Mouse (Mus musculus) forebrain, embryonic 13.5 days (tissue): ENCODE measurements around the gene Myo5a. TPM values are rescaled to one million over a fixed set of nuclear protein-coding genes. Genes with fewer than 3 reads are reported as not detected.

Source experiments
- ATAC-seq: fragments of 200-750 bp; cut with Nextera tagmentation; 2 replicates; pipeline ENCODE4 v1.8.0; 2017
- H3K27ac ChIP-seq: fragments of 300-500 bp; sonication (generic); 2 replicates; pipeline ENCODE4 v1.5.1; 2015; ENCODE audit warnings: inconsistent platforms, mild to moderate bottlenecking, moderate library complexity
- H3K27me3 ChIP-seq: fragments of 300-500 bp; sonication (generic); 2 replicates; pipeline ENCODE4 v1.6.1; 2015; ENCODE audit warnings: mild to moderate bottlenecking, inconsistent platforms
- H3K36me3 ChIP-seq: fragments of 300-500 bp; sonication (generic); 2 replicates; pipeline ENCODE4 v1.6.1; 2015; ENCODE audit warnings: mild to moderate bottlenecking, inconsistent platforms; ENCODE audit not compliant: poor library complexity, severe bottlenecking
- H3K4me1 ChIP-seq: fragments of 300-500 bp; sonication (generic); 2 replicates; pipeline ENCODE4 v1.6.1; 2015; ENCODE audit warnings: inconsistent platforms
- H3K4me2 ChIP-seq: fragments of 300-500 bp; sonication (generic); 2 replicates; pipeline ENCODE4 v1.6.1; 2015; ENCODE audit warnings: inconsistent platforms, mild to moderate bottlenecking, moderate library complexity
- H3K4me3 ChIP-seq: fragments of 300-500 bp; sonication (generic); 2 replicates; pipeline ENCODE4 v1.5.1; 2015; ENCODE audit warnings: mild to moderate bottlenecking, inconsistent platforms
- H3K9ac ChIP-seq: fragments of 300-500 bp; sonication (generic); 2 replicates; pipeline ENCODE4 v1.6.1; 2015; ENCODE audit warnings: mild to moderate bottlenecking, inconsistent platforms
- H3K9me3 ChIP-seq: fragments of 300-500 bp; sonication (generic); replicated peaks from 2 replicates; pipeline ENCODE4 v1.6.1; 2016; ENCODE audit warnings: inconsistent platforms
- WGBS: fragments of 180-500 bp; shearing (Covaris S2); methylation state at CpG from one replicate; pipeline ENCODE4 v1.1.7; 2015; 5-methylcytosine and 5-hydroxymethylcytosine counted together
- polyA plus RNA-seq: library from polyadenylated mRNA; unstranded; fragments of >200 nt; fragmentation: Nextera tagmentation; extraction: Ambion mirVana; gene quantifications from 2 replicates; pipeline ENCODE4 v1.2.1, GENCODE M21; 2015

The Myo5a gene
- 25.7 and 26.9 TPM in 2 replicates for polyA plus RNA-seq

- Histone ChIP-seq H3K36me3 (no peaks in the 10 kb centered on the region), H3K4me1 (peaks cover 27% of the 10 kb centered on the region), H3K4me3 (peak within 1 kb of the TSS; percentile 93), H3K9me3 (no peaks in the 10 kb centered on the region), H3K9ac (peak within 1 kb of the TSS; percentile 97), H3K4me2 (peak within 1 kb of the TSS; percentile 65), H3K27ac (peak within 1 kb of the TSS; percentile 96), H3K27me3 (no peaks in the 10 kb centered on the region)
- ATAC-seq = no peak
- WGBS = 21% methylated on average over 23 of the region's 23 CpGs
Measured at GRCm38 (mm10) chr9:75070457-75071028, at the start of gene Myo5a. Gene Myo5a (plus strand): TSS chr9:75071015.

- H3K9ac ChIP-seq = no peak overlapping the region
- no peak overlapping the region for H3K4me2 ChIP-seq
- no peak overlapping the region for H3K4me3 ChIP-seq
- ATAC-seq = no peak
- H3K36me3 ChIP-seq = peaks cover 60% of the 10 kb centered on the region
- H3K27ac ChIP-seq = no peak overlapping the region
- H3K9me3 ChIP-seq = no peaks in the 10 kb centered on the region
- no peaks in the 10 kb centered on the region for H3K4me1 ChIP-seq
- WGBS = 91% methylated on average over 7 of the region's 7 CpGs
- H3K27me3 ChIP-seq = no peaks in the 10 kb centered on the region
Measured at GRCm38 (mm10) chr9:75022546-75022945, 48.3 kb upstream of the Myo5a start.

GRCm38 (mm10) chr9:75023150-75023894 is 47.5 kb upstream of the Myo5a start:
- Histone ChIP-seq H3K4me1 (no peaks in the 10 kb centered on the region), H3K27ac (no peak overlapping the region), H3K27me3 (no peaks in the 10 kb centered on the region), H3K4me3 (no peak overlapping the region), H3K4me2 (no peak overlapping the region), H3K9ac (no peak overlapping the region), H3K36me3 (peaks cover 61% of the 10 kb centered on the region), H3K9me3 (no peaks in the 10 kb centered on the region)
- no peak for ATAC-seq
- 89% methylated on average over 5 of the region's 5 CpGs for WGBS

- H3K36me3 ChIP-seq = peaks cover 57% of the 10 kb centered on the region
- H3K9ac ChIP-seq = no peak overlapping the region
- no peak overlapping the region for H3K27ac ChIP-seq
- no peaks in the 10 kb centered on the region for H3K9me3 ChIP-seq
- H3K4me2 ChIP-seq = no peak overlapping the region
- no peaks in the 10 kb centered on the region for H3K27me3 ChIP-seq
- no peaks in the 10 kb centered on the region for H3K4me1 ChIP-seq
- no peak for ATAC-seq
- WGBS = 65% methylated on average over 7 of the region's 7 CpGs
- no peak overlapping the region for H3K4me3 ChIP-seq
Measured at GRCm38 (mm10) chr9:75024089-75024488, 46.7 kb upstream of the Myo5a start.

GRCm38 (mm10) chr9:75025689-75026088 is 45.1 kb upstream of the Myo5a start:
- Histone ChIP-seq H3K27ac (no peak overlapping the region), H3K9me3 (no peaks in the 10 kb centered on the region), H3K4me2 (no peak overlapping the region), H3K9ac (no peak overlapping the region), H3K4me1 (no peaks in the 10 kb centered on the region), H3K27me3 (no peaks in the 10 kb centered on the region), H3K4me3 (no peak overlapping the region), H3K36me3 (peaks cover 52% of the 10 kb centered on the region)
- 67% methylated on average over 6 of the region's 6 CpGs for WGBS
- ATAC-seq = 0 out of 2 replicates have a peak, but pooled peaks have one; percentile 21

- Histone ChIP-seq H3K9ac (no peak overlapping the region), H3K4me2 (no peak overlapping the region), H3K27me3 (no peaks in the 10 kb centered on the region), H3K4me3 (no peak overlapping the region), H3K9me3 (no peaks in the 10 kb centered on the region), H3K4me1 (no peaks in the 10 kb centered on the region), H3K27ac (no peak overlapping the region), H3K36me3 (peaks cover 22% of the 10 kb centered on the region)
- no peak for ATAC-seq
- 89% methylated on average over 1 of the region's 1 CpGs for WGBS
Measured at GRCm38 (mm10) chr9:75032408-75032807, 38.4 kb upstream of the Myo5a start.

- no peak overlapping the region for H3K4me2 ChIP-seq
- H3K9ac ChIP-seq = no peak overlapping the region
- H3K4me1 ChIP-seq = no peaks in the 10 kb centered on the region
- no peaks in the 10 kb centered on the region for H3K27me3 ChIP-seq
- H3K27ac ChIP-seq = no peak overlapping the region
- peaks cover 17% of the 10 kb centered on the region for H3K36me3 ChIP-seq
- 50% methylated on average over 7 of the region's 7 CpGs for WGBS
- no peak for ATAC-seq
- no peaks in the 10 kb centered on the region for H3K9me3 ChIP-seq
- no peak overlapping the region for H3K4me3 ChIP-seq
Measured at GRCm38 (mm10) chr9:75033141-75033540, 37.7 kb upstream of the Myo5a start.

GRCm38 (mm10) chr9:75034691-75035090 is 36.1 kb upstream of the Myo5a start:
- ATAC-seq = no peak
- Histone ChIP-seq H3K4me1 (peaks cover 13% of the 10 kb centered on the region), H3K4me3 (no peak overlapping the region), H3K9ac (no peak overlapping the region), H3K27ac (no peak overlapping the region), H3K27me3 (no peaks in the 10 kb centered on the region), H3K9me3 (no peaks in the 10 kb centered on the region), H3K36me3 (peaks cover 13% of the 10 kb centered on the region), H3K4me2 (no peak overlapping the region)
- WGBS = 73% methylated on average over 1 of the region's 1 CpGs

GRCm38 (mm10) chr9:75035944-75036343 is 34.9 kb upstream of the Myo5a start:
- Histone ChIP-seq H3K4me3 (no peak overlapping the region), H3K9ac (no peak overlapping the region), H3K36me3 (peaks cover 5% of the 10 kb centered on the region), H3K4me2 (no peak overlapping the region), H3K27me3 (no peaks in the 10 kb centered on the region), H3K4me1 (peaks cover 20% of the 10 kb centered on the region), H3K27ac (no peak overlapping the region), H3K9me3 (no peaks in the 10 kb centered on the region)
- ATAC-seq = no peak
- WGBS = 78% methylated on average over 4 of the region's 4 CpGs

GRCm38 (mm10) chr9:75037451-75038356 is 33.1 kb upstream of the Myo5a start, which contains the start of gene Arpp19:
Gene Arpp19 (plus strand): TSS chr9:75037614.
- peak within 1 kb of the TSS; percentile 95 for H3K9ac ChIP-seq
- H3K4me1 ChIP-seq = peaks cover 20% of the 10 kb centered on the region
- no peaks in the 10 kb centered on the region for H3K9me3 ChIP-seq
- H3K27me3 ChIP-seq = no peaks in the 10 kb centered on the region
- peaks cover 4% of the 10 kb centered on the region; the same call in 1 of the 2 replicates for H3K36me3 ChIP-seq
- peak within 1 kb of the TSS; percentile 96 for H3K4me3 ChIP-seq
- peak within 1 kb of the TSS; percentile 82 for H3K4me2 ChIP-seq
- peak; percentile 98 for ATAC-seq
- H3K27ac ChIP-seq = peak within 1 kb of the TSS; percentile 70
- under 1% methylated on average over 72 of the region's 73 CpGs for WGBS

- ATAC-seq = no peak
- Histone ChIP-seq H3K9me3 (no peaks in the 10 kb centered on the region), H3K36me3 (peaks cover 10% of the 10 kb centered on the region; the same call in 1 of the 2 replicates), H3K4me1 (peaks cover 20% of the 10 kb centered on the region), H3K4me2 (peak overlapping the region; percentile 82), H3K4me3 (peak overlapping the region; percentile 96), H3K9ac (peak overlapping the region; percentile 95), H3K27me3 (no peaks in the 10 kb centered on the region), H3K27ac (0 out of 2 replicates have a peak overlapping the region, but pooled peaks have one; percentile 70)
- 2% methylated on average over 10 of the region's 10 CpGs for WGBS
Measured at GRCm38 (mm10) chr9:75038357-75038688, 32.5 kb upstream of the Myo5a start.

- Histone ChIP-seq H3K4me3 (no peak overlapping the region), H3K36me3 (peaks cover 16% of the 10 kb centered on the region), H3K4me2 (no peak overlapping the region), H3K4me1 (peaks cover 20% of the 10 kb centered on the region), H3K9ac (no peak overlapping the region), H3K27ac (no peak overlapping the region), H3K27me3 (no peaks in the 10 kb centered on the region), H3K9me3 (no peaks in the 10 kb centered on the region)
- 87% methylated on average over 2 of the region's 2 CpGs for whole genome bisulfite sequencing
- ATAC-seq = no peak
Measured at GRCm38 (mm10) chr9:75040566-75040965, 30.2 kb upstream of the Myo5a start.
